Mouse (Mus musculus): Measurements from ENCODE around the gene Fsd1. TPM values are rescaled to one million over a fixed set of nuclear protein-coding genes. Genes with fewer than 3 reads are reported as not detected.

Gene Fsd1
- total and polyA plus RNA-seq, 3 experiments = 0.27 TPM; not detected in 2

- ATAC-seq (ENCODE audit: extremely low read depth, insufficient number of reproducible peaks, low FRiP score, poor library complexity, severe bottlenecking) (no peak), DNase-seq (ENCODE audit: low spot score) (no peak)
- H3K4me3 ChIP-seq (ENCODE audit: low read depth, low read length) = peak overlapping the region; percentile 99; the same call in 1 of the 2 replicates
- H3K27me3 ChIP-seq (ENCODE audit: insufficient read depth, low read length) = no peaks in the 10 kb centered on the region
- H3K36me3 ChIP-seq (replicated peaks) = peaks cover 58% of the 10 kb centered on the region
- TF ChIP-seq CTCF (IDR thresholded peaks at IDR 0.05; ENCODE audit: low read depth, low read length) = no peak
- TF ChIP-seq TAL1 (conservative IDR thresholded peaks at IDR 0.05; ENCODE audit: low read depth, low read length) = no peak
- no peak for TF ChIP-seq POLR2AphosphoS5 (IDR thresholded peaks at IDR 0.05; ENCODE audit: insufficient replicate concordance, low read depth, low read length)
- no peak for TF ChIP-seq GATA1 (IDR thresholded peaks at IDR 0.05; ENCODE audit: borderline replicate concordance, low read length)
- no peak for TF ChIP-seq GATA2 (IDR thresholded peaks at IDR 0.05; ENCODE audit: borderline replicate concordance, low read depth, low read length)
- peaks cover 75% of the 10 kb centered on the region for H3K4me1 ChIP-seq (ENCODE audit: insufficient read depth, low read depth, low read length)
- H3K9me3 ChIP-seq (replicated peaks) = no peaks in the 10 kb centered on the region
These were observed 47.9 kb downstream of the Fsd1 start for GRCm38 (mm10) chr17:56034040-56034725.

- no peak for ATAC-seq (ENCODE audit: extremely low read depth, insufficient number of reproducible peaks, low FRiP score, poor library complexity, severe bottlenecking)
- DNase-seq (ENCODE audit: low spot score) = no peak
- no peak for TF ChIP-seq TAL1 (conservative IDR thresholded peaks at IDR 0.05; ENCODE audit: low read depth, low read length)
- no peak for TF ChIP-seq GATA2 (IDR thresholded peaks at IDR 0.05; ENCODE audit: borderline replicate concordance, low read depth, low read length)
- no peak for TF ChIP-seq CTCF (IDR thresholded peaks at IDR 0.05; ENCODE audit: low read depth, low read length)
- TF ChIP-seq POLR2AphosphoS5 (IDR thresholded peaks at IDR 0.05; ENCODE audit: insufficient replicate concordance, low read depth, low read length) = no peak
- H3K4me1 ChIP-seq (ENCODE audit: insufficient read depth, low read depth, low read length) = peaks cover 72% of the 10 kb centered on the region
- H3K4me3 ChIP-seq (ENCODE audit: low read depth, low read length) = peak overlapping the region; percentile 99; the same call in 1 of the 2 replicates
- H3K27me3 ChIP-seq (ENCODE audit: insufficient read depth, low read length) = no peaks in the 10 kb centered on the region
- peaks cover 53% of the 10 kb centered on the region for H3K36me3 ChIP-seq (replicated peaks)
- H3K9me3 ChIP-seq (replicated peaks) = no peaks in the 10 kb centered on the region
These were observed 48.4 kb downstream of the Fsd1 start for GRCm38 (mm10) chr17:56034726-56035100.

GRCm38 (mm10) chr17:56035216-56035615 lies 48.9 kb downstream of the Fsd1 start:
- peaks cover 69% of the 10 kb centered on the region for H3K4me1 ChIP-seq (ENCODE audit: insufficient read depth, low read depth, low read length)
- no peak for ATAC-seq (ENCODE audit: extremely low read depth, insufficient number of reproducible peaks, low FRiP score, poor library complexity, severe bottlenecking)
- no peaks in the 10 kb centered on the region for H3K9me3 ChIP-seq (replicated peaks)
- peaks cover 49% of the 10 kb centered on the region for H3K36me3 ChIP-seq (replicated peaks)
- DNase-seq (ENCODE audit: low spot score) = no peak
- H3K27me3 ChIP-seq (ENCODE audit: insufficient read depth, low read length) = no peaks in the 10 kb centered on the region
- TF ChIP-seq CTCF (IDR thresholded peaks at IDR 0.05; ENCODE audit: low read depth, low read length) (no peak), POLR2AphosphoS5 (IDR thresholded peaks at IDR 0.05; ENCODE audit: insufficient replicate concordance, low read depth, low read length) (no peak), GATA2 (IDR thresholded peaks at IDR 0.05; ENCODE audit: borderline replicate concordance, low read depth, low read length) (no peak), TAL1 (conservative IDR thresholded peaks at IDR 0.05; ENCODE audit: low read depth, low read length) (no peak), GATA1 (IDR thresholded peaks at IDR 0.05; ENCODE audit: borderline replicate concordance, low read length) (no peak)
- peak overlapping the region; percentile 99 for H3K4me3 ChIP-seq (ENCODE audit: low read depth, low read length)

GRCm38 (mm10) chr17:56036176-56036900 lies 50.0 kb downstream of the Fsd1 start, which contains the start of gene Sh3gl1:
Gene Sh3gl1 (minus strand): TSS chr17:56036635.
- Histone ChIP-seq H3K4me1 (ENCODE audit: insufficient read depth, low read depth, low read length) (peaks cover 64% of the 10 kb centered on the region), H3K36me3 (replicated peaks) (peaks cover 37% of the 10 kb centered on the region), H3K4me3 (ENCODE audit: low read depth, low read length) (peak within 1 kb of the TSS; percentile 99), H3K9me3 (replicated peaks) (no peaks in the 10 kb centered on the region), H3K27me3 (ENCODE audit: insufficient read depth, low read length) (no peaks in the 10 kb centered on the region)
- ATAC-seq (ENCODE audit: extremely low read depth, insufficient number of reproducible peaks, low FRiP score, poor library complexity, severe bottlenecking) (peak; percentile 66), DNase-seq (ENCODE audit: low spot score) (peak; percentile 90)
- TF ChIP-seq POLR2AphosphoS5 (IDR thresholded peaks at IDR 0.05; ENCODE audit: insufficient replicate concordance, low read depth, low read length) = no peak
- TF ChIP-seq GATA1 (IDR thresholded peaks at IDR 0.05; ENCODE audit: borderline replicate concordance, low read length) = no peak
- peak; percentile 86 for TF ChIP-seq CTCF (IDR thresholded peaks at IDR 0.05; ENCODE audit: low read depth, low read length)
- no peak for TF ChIP-seq GATA2 (IDR thresholded peaks at IDR 0.05; ENCODE audit: borderline replicate concordance, low read depth, low read length)

GRCm38 (mm10) chr17:56036901-56037287 lies 50.6 kb downstream of the Fsd1 start:
- peak overlapping the region; percentile 99 for H3K4me3 ChIP-seq (ENCODE audit: low read depth, low read length)
- peaks cover 36% of the 10 kb centered on the region for H3K36me3 ChIP-seq (replicated peaks)
- no peaks in the 10 kb centered on the region for H3K27me3 ChIP-seq (ENCODE audit: insufficient read depth, low read length)
- no peak for TF ChIP-seq GATA2 (IDR thresholded peaks at IDR 0.05; ENCODE audit: borderline replicate concordance, low read depth, low read length)
- TF ChIP-seq TAL1 (conservative IDR thresholded peaks at IDR 0.05; ENCODE audit: low read depth, low read length) = no peak
- no peak for TF ChIP-seq POLR2AphosphoS5 (IDR thresholded peaks at IDR 0.05; ENCODE audit: insufficient replicate concordance, low read depth, low read length)
- no peak for TF ChIP-seq GATA1 (IDR thresholded peaks at IDR 0.05; ENCODE audit: borderline replicate concordance, low read length)
- no peak for TF ChIP-seq CTCF (IDR thresholded peaks at IDR 0.05; ENCODE audit: low read depth, low read length)
- no peaks in the 10 kb centered on the region for H3K9me3 ChIP-seq (replicated peaks)
- DNase-seq (ENCODE audit: low spot score) (no peak), ATAC-seq (ENCODE audit: extremely low read depth, insufficient number of reproducible peaks, low FRiP score, poor library complexity, severe bottlenecking) (no peak)
- H3K4me1 ChIP-seq (ENCODE audit: insufficient read depth, low read depth, low read length) = peaks cover 63% of the 10 kb centered on the region

GRCm38 (mm10) chr17:56038583-56039261 lies 52.4 kb downstream of the Fsd1 start:
- no peak for ATAC-seq (ENCODE audit: extremely low read depth, insufficient number of reproducible peaks, low FRiP score, poor library complexity, severe bottlenecking)
- no peak for TF ChIP-seq GATA1 (IDR thresholded peaks at IDR 0.05; ENCODE audit: borderline replicate concordance, low read length)
- no peak for TF ChIP-seq CTCF (IDR thresholded peaks at IDR 0.05; ENCODE audit: low read depth, low read length)
- TF ChIP-seq GATA2 (IDR thresholded peaks at IDR 0.05; ENCODE audit: borderline replicate concordance, low read depth, low read length) = no peak
- no peak for TF ChIP-seq TAL1 (conservative IDR thresholded peaks at IDR 0.05; ENCODE audit: low read depth, low read length)
- TF ChIP-seq POLR2AphosphoS5 (IDR thresholded peaks at IDR 0.05; ENCODE audit: insufficient replicate concordance, low read depth, low read length) = no peak
- no peak overlapping the region for H3K4me3 ChIP-seq (ENCODE audit: low read depth, low read length)
- H3K4me1 ChIP-seq (ENCODE audit: insufficient read depth, low read depth, low read length) = peaks cover 64% of the 10 kb centered on the region
- no peaks in the 10 kb centered on the region for H3K9me3 ChIP-seq (replicated peaks)
- no peak for DNase-seq (ENCODE audit: low spot score)
- no peaks in the 10 kb centered on the region for H3K27me3 ChIP-seq (ENCODE audit: insufficient read depth, low read length)
- peaks cover 35% of the 10 kb centered on the region for H3K36me3 ChIP-seq (replicated peaks)
